Mouse (Mus musculus) large intestine, adult 2 months (tissue): ENCODE measurements around the gene Pfkp. TPM values are rescaled to one million over a fixed set of nuclear protein-coding genes. Genes with fewer than 3 reads are reported as not detected.
A peak's percentile ranks its signal among the peaks of the same experiment; 100 is the strongest.

Experiments
- DNase-seq: peaks from one replicate; pipeline ENCODE4 v3.0.0-alpha.2; 2012; ENCODE audit warnings: low read depth, low spot score
- WGBS: fragments of 180-500 bp; shearing (Covaris S2); methylation state at CpG from one replicate; pipeline ENCODE4 v1.1.7; 2018; 5-methylcytosine and 5-hydroxymethylcytosine counted together
- polyA plus RNA-seq: library from polyadenylated mRNA; depleted of rRNA; stranded (reverse); fragments of >200 nt; gene quantifications from 2 replicates; pipeline ENCODE4 v1.2.3, GENCODE M21; 2012; rRNA removed

Gene Pfkp
- 110 and 245 TPM in 2 replicates for polyA plus RNA-seq

DNA sequence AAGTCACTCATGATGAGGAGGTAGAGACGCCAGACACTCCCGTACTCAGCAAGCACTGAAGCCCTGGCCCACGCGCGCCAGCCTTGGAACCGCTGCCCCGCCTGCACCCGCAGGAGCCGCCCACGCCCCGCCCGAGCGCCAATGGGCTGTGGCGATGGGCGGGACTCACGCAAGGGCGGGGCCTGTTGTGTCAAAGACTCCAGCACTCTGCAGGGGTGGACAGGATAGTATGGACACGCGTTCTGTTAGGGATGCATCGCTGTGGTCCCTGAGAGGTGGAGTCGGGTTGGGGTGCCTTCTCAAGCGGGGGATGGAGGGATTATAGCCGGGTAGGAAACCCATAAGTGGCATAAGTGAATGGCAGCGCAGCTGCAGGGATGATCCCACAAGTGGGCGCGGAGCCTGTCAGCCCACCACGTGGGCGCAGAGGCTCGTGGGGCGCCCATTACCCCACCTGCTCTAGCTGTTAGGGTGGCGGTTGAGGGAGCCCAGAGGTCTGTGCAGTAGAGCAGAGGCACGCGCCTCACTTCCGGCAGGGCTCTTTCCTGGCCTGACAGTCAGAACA lies at the start of gene Pfkp:
Gene Pfkp, minus strand, starts transcription at position 109 of the 565 bp plus-strand sequence.
- DNase-seq, result peak; percentile 73
- WGBS, result 2% methylated on average over 34 of the region's 34 CpGs

DNA sequence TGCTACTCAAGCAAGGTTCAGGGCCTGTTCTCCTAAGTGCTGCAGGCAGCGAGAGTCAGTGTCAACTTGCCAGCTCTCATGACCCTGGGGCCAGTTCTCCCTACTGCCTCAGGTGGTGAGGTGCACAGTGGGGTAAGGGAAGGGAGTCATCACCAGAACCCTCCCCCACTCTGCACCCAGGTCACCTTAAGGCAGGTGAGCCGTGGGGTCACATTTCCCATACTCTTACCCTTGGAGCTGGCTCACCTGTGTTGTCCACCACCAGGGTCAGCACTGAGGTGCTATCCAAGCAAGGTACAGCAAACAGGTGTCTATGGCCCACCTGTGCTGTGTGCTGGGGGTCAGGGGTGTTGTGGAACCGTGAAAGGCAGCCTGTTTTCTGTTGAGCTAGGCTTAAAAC lies 42.0 kb upstream of the Pfkp start:
- DNase-seq, result no peak
- WGBS, result 65% methylated on average over 3 of the region's 3 CpGs

GRCm38 (mm10) chr13:6689962-6690361 lies 41.4 kb upstream of the Pfkp start:
- WGBS, result 62% methylated on average over 4 of the region's 4 CpGs
- DNase-seq, result peak; percentile 35

GRCm38 (mm10) chr13:6688790-6689433 lies 40.3 kb upstream of the Pfkp start:
- no peak for DNase-seq
- WGBS, result 38% methylated on average over 7 of the region's 7 CpGs

DNA sequence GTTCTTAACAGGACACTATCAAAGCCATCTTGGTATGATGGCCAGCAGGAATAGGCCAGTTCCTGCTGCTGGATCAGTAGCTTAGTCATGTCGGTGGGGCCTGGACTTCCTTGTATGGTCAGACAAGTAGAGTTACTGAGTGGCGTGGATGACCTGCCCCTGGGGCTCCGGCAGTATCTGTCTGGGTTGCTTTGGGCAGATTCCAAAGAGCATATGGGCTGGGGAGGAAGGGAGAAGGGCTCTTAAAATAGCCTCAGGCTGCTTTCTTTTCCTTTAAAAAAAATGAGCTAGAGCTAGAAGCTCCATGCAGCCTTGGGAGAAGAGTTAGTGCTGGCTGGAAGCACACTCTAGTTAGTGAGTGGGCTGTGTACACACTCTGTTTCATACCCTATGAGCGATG lies 18.3 kb upstream of the Pfkp start:
- DNase-seq, result no peak
- WGBS, result 59% methylated on average over 4 of the region's 4 CpGs

DNA sequence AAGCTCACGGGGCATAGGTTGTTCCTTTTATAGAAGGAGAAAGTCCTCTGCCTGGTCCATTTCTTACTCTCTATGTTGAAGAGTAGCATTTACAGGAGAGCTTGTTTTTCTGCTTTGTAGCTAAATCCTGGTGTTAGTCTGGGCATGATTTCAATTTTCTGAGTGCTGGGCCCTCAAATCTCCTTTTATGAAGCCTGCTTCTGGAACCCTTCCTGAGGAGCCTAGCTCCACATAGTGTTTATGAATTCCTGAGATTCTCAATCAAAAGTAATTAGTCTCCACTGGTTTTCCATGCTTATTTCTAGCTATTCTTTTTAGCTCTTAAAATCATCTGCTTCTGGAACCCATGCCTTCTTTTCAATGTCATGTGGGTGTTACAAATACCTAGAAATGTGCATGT lies 16.9 kb upstream of the Pfkp start:
- 33% methylated on average over 1 of the region's 1 CpGs for WGBS

DNA sequence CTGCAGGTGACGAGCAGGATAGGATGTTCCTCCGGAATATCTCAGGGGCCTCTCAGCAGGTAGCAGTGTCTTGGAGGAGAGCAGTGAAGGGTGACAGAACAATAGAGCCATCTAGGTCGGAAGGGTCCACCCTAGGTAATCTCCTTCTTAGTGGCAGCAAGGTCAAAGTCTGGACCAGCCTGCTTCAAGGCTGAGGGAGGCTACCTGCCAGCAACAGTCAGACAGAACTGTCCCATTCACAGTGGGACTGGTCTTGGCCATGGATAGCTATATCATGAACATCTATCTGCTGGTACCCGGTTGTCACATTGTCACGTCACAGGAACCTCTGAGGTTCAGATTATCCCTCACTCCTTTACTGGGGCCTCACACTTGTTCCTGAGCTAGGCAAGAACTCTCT lies 15.6 kb upstream of the Pfkp start:
- no peak for DNase-seq
- 71% methylated on average over 5 of the region's 5 CpGs for WGBS

More for the DNA sequence above, 16.9 kb upstream of the Pfkp start:
- no peak for DNase-seq

GRCm38 (mm10) chr13:6659314-6659713 lies 10.7 kb upstream of the Pfkp start:
- 68% methylated on average over 6 of the region's 6 CpGs for WGBS
- DNase-seq, result no peak

DNA sequence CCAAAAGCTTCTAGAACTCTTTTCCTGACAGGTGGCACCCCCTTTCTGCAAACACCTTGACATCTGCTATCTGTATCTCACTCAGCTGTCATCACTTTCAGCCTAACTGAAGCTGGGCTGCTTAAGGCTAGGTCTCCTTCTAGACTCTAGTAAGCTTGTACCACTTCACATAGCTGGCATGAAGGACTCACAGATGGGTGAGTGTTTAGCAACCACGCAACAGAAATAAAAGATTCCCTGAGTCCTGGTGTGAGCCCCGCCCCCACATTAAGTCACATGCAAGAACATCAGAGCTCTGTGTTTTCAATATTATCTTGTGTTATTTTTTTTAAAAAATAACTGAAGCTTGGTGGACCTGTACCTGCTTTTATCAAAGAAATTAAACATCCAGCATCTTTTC lies 8.7 kb upstream of the Pfkp start:
- DNase-seq, result no peak
- whole genome bisulfite sequencing, result 89% methylated on average over 2 of the region's 2 CpGs

GRCm38 (mm10) chr13:6649542-6649941 lies 965 bp upstream of the Pfkp start:
- WGBS, result 74% methylated on average over 3 of the region's 3 CpGs
- DNase-seq, result no peak

DNA sequence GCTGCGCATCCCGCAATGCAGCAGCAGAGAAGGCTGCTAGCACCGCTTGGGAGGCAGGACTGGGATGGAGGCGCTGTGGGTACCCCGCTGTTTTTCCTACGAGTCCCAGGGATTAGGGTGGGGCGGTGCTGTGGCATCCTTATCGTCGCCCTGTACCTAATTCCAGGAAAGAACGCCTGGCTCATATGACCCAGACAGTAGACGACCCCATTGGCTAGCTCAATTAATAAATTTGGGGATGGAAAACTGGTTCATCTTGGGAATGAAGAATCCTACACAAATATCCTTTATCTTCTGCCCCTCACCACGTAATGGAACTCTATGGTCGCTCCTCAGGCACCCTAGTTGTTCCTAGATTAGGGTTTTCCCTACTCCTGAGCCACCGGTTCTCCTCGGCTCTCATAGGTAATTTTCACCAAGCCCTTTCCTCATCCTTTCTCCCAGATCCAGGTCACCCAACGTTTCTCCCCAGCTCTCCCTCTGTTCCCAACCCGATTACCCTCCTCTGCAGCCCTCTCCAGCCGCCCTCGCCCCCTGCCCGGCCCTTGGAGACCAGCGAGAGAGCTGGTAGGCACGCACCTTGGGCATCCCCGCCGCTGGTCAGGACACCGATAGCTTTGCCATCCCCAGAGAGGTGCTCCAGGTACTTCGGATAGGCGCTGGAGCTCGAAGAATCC lies 447 bp downstream of the Pfkp start:
- WGBS, result under 1% methylated on average over 28 of the region's 28 CpGs
- DNase-seq, result no peak

GRCm38 (mm10) chr13:6647067-6647991 lies 1.2 kb downstream of the Pfkp start:
- no peak for DNase-seq
- WGBS, result under 1% methylated on average over 39 of the region's 39 CpGs

DNA sequence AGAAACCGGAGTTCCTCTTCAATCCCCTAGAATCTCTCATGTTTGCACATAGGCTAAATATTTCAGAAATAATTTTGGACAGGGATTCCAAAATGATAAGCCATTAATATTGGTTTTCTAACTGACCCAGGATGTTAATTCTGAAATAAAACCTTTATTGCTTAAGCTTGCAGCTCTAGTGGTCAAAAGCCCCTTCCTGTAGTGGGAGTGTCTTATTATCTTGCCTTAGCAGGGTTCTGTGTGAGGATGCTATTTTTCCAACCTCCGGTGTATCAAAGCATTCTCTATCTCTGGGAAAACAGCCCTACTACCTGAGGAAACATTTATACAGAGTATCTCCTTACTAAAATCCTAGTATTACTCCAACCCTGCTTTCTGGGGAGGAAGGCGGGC lies 1.9 kb downstream of the Pfkp start:
- WGBS, result 64% methylated on average over 3 of the region's 3 CpGs
- DNase-seq, result no peak

- no peak for DNase-seq
These were observed 2.3 kb downstream of the Pfkp start for GRCm38 (mm10) chr13:6646266-6646665.

GRCm38 (mm10) chr13:6643968-6644367 lies 4.6 kb downstream of the Pfkp start:
- DNase-seq, result no peak
- WGBS, result 93% methylated on average over 5 of the region's 5 CpGs

More at GRCm38 (mm10) chr13:6646266-6646665, 2.3 kb downstream of the Pfkp start:
- 65% methylated on average over 2 of the region's 2 CpGs for WGBS

DNA sequence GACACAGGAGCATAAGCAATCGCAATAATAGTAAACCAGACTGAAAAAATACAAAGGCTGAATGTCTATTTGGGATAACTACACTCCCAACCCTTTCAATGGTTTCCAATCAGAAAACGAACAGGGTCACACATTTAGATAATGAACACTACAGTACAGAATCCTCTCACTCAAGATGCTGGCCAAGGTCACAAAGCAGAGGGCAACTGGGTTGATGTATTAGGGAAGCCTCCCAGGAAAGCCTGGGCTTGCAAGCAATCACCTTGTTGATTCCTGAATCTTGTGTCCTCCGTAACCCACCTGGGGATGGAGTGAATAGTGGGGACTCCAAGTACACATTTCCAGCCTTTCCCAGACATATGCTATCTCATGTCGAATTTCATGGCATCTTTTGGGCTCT lies 5.6 kb downstream of the Pfkp start:
- WGBS, result 93% methylated on average over 4 of the region's 4 CpGs
- DNase-seq, result no peak

DNA sequence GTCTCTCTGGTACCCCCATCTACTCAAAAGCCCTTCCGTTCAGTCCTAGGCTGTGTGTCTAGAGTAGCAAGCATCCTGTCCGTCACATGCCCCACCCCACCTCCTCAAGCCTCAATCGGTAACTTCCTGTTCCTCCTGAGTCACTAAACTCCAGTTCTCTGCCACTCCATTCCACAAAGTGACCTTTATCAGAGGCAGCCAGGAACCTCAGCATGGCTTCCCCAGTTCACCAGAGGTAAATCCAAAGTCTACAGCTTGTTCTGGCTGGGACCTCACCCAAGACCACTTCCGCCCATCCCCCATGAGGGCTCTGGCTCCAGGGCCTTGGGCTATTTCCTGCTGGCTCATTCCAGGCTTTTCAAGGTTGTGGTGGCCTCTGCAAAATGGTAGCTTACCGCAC lies 6.1 kb downstream of the Pfkp start:
- WGBS, result 60% methylated on average over 5 of the region's 5 CpGs
- DNase-seq, result no peak

DNA sequence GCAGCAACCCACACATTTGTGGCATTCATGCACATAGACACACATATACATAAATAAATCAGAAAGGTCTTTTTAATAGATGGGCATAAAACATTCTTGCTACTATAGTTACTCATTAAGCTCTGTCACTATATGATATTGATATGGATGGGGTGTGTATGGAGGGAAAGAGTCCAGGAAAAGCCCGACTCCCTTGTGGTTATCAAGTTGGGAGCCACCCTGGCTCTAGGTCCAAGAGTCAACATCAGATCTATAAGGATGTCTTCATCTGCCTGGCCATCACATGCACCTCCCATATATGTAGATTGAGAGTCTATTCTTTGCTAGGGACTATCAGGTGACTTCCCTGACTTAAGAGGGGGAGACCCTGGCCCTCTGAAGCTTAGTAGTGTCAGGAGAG lies 7.1 kb downstream of the Pfkp start:
- no peak for DNase-seq
- 43% methylated on average over 1 of the region's 1 CpGs for WGBS

DNA sequence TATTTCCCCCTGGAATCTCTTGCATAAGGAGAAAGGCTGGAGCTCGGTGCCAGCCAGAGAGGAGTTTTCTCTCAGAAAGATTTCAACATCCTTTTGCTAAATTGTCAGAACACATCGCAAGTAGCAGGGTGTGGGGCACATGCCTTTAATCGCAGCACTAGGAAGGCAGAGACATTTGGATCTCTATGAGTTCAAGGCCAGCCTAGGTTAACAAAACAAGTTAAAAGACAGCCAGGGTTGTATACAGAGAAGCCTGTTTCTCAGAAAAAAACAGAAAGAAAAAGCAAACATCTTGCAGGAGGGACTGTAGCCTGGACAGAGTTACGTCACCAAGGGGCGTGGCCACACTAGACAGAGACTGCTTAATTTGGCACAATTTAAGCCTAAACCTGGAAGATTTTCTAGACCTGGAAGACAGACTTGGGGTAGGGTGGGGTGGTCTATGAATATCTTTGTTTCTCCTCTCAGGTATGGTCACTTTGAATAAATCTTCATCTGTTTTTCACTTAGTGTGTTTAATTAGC lies 9.0 kb downstream of the Pfkp start:
- DNase-seq, result no peak
- 49% methylated on average over 5 of the region's 5 CpGs for WGBS

DNA sequence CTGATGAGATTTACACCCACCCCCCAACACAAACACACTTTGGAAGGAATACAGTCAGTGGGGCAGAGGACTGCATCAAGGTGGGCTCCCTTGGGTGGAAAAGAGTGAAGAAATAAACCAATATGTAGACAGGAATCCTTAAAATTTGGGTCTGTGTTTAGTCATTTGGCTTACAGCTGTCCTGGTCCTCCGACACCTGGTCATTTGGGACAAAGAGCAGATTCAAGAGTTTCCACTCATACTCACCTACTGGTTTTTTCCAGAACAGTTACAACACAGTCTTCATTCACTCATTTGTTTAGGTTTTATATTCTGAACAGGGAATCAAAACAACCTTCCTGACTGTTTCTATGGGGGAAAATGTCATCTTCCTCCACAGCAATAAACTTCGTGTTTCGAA lies 9.6 kb downstream of the Pfkp start:
- DNase-seq, result no peak
- 78% methylated on average over 3 of the region's 3 CpGs for WGBS
